Mouse (Mus musculus) heart, embryonic 14.5 days (tissue): ENCODE measurements around the gene Gm8882. TPM values are rescaled to one million over a fixed set of nuclear protein-coding genes. Genes with fewer than 3 reads are reported as not detected.
"Not testable (repeated sequence)": the region's sequence is repeated elsewhere in the genome, so short reads cannot be mapped to it uniquely, and the experiment has no call there.

ENCODE experiments used
- ATAC-seq: fragments of 200-750 bp; cut with Nextera tagmentation; 2 replicates; pipeline ENCODE4 v1.8.0; 2017; ENCODE audit warnings: low read depth, moderate TSS enrichment; ENCODE audit not compliant: insufficient number of reproducible peaks, insufficient read depth, low FRiP score
- H3K27ac ChIP-seq, 2 experiments: fragments of 200-500 bp in 1 of 2; fragments of 300-500 bp in 1 of 2; sonication (generic) in 1 of 2; replicated peaks in 1 of 2; 2 replicates each; pipeline ENCODE4 v1.5.1; 2012 to 2014; ENCODE audit warnings: low read depth in 2 of 2, low read length in 2 of 2, control low read depth in 1 of 2, mild to moderate bottlenecking in 1 of 2, mixed read lengths in 1 of 2; ENCODE audit not compliant: control insufficient read depth in 1 of 2, insufficient read depth in 1 of 2
- H3K27me3 ChIP-seq: fragments of 300-500 bp; sonication (generic); 2 replicates; pipeline ENCODE4 v1.6.1; 2014; ENCODE audit warnings: mild to moderate bottlenecking, low read length, control low read depth; ENCODE audit not compliant: control insufficient read depth, insufficient read depth
- H3K36me3 ChIP-seq: fragments of 300-500 bp; sonication (generic); 2 replicates; pipeline ENCODE4 v1.6.1; 2014; ENCODE audit warnings: mild to moderate bottlenecking, control low read depth, low read length, mixed read lengths; ENCODE audit not compliant: control insufficient read depth, insufficient read depth
- H3K4me1 ChIP-seq, 2 experiments: fragments of 200-500 bp in 1 of 2; fragments of 300-500 bp in 1 of 2; sonication (generic) in 1 of 2; 2 replicates each; pipeline ENCODE4 v1.6.1; 2012 to 2014; ENCODE audit warnings: low read length in 2 of 2, control low read depth in 1 of 2, mixed read lengths in 1 of 2; ENCODE audit not compliant: control insufficient read depth in 2 of 2, insufficient read depth in 2 of 2
- H3K4me2 ChIP-seq: fragments of 300-500 bp; sonication (generic); 2 replicates; pipeline ENCODE4 v1.6.1; 2014; ENCODE audit warnings: mild to moderate bottlenecking, low read length
- H3K4me3 ChIP-seq, 2 experiments: fragments of 200-500 bp in 1 of 2; fragments of 300-500 bp in 1 of 2; sonication (generic) in 1 of 2; 2 replicates each; pipeline ENCODE4 v1.5.1; 2012 to 2014; ENCODE audit warnings: low read length in 2 of 2, mild to moderate bottlenecking in 2 of 2, control low read depth in 1 of 2, low read depth in 1 of 2, moderate library complexity in 1 of 2; ENCODE audit not compliant: control insufficient read depth in 1 of 2, insufficient read depth in 1 of 2
- H3K9ac ChIP-seq: fragments of 300-500 bp; sonication (generic); 2 replicates; pipeline ENCODE4 v1.6.1; 2014; ENCODE audit warnings: mild to moderate bottlenecking, low read length
- H3K9me3 ChIP-seq: fragments of 300-500 bp; sonication (generic); 2 replicates; pipeline ENCODE4 v1.6.1; 2016; ENCODE audit warnings: low read length, control low read depth; ENCODE audit not compliant: control insufficient read depth
- WGBS: fragments of 180-500 bp; shearing (Covaris S2); extraction: QIAGEN DNeasy Blood & Tissue Kit; methylation state at CpG from one replicate; pipeline ENCODE4 v1.1.7; 2014; 5-methylcytosine and 5-hydroxymethylcytosine counted together
- polyA plus RNA-seq: library from polyadenylated mRNA; unstranded; fragments of >200 nt; fragmentation: Nextera tagmentation; extraction: Ambion mirVana; gene quantifications from 2 replicates; pipeline ENCODE4 v1.2.1, GENCODE M21; 2014

Gm8882 gene
- not detected in 2 replicates for polyA plus RNA-seq

DNA sequence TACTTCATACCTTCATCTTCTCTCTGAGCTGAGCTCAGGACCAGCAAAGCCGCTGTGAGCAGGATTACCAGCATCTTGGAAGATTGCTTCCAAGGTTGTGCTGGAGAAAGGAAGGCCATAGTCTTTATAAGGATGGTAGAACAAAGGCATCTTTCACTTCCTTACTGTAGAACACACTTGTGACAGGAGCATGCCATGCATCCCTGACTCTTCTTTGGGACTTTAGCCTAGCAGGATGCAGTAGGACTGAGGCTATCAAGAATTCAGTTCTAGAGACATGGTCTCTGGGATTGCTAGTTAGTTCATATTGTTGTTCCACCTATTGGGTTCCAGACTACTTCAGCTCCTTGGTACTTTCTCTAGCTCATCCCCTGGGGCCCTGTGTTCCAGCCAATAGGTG, at the start of gene Gm8882:
Gm8882 (minus strand) TSS at position 101 of the 400 bp plus-strand sequence.
- not testable (repeated sequence) for H3K36me3 ChIP-seq, H3K4me2 ChIP-seq, H3K9me3 ChIP-seq, H3K9ac ChIP-seq, H3K27me3 ChIP-seq, H3K4me1 ChIP-seq, H3K27ac ChIP-seq, H3K4me3 ChIP-seq, ATAC-seq
- 67% methylated on average over 1 of the region's 1 CpGs for WGBS

DNA sequence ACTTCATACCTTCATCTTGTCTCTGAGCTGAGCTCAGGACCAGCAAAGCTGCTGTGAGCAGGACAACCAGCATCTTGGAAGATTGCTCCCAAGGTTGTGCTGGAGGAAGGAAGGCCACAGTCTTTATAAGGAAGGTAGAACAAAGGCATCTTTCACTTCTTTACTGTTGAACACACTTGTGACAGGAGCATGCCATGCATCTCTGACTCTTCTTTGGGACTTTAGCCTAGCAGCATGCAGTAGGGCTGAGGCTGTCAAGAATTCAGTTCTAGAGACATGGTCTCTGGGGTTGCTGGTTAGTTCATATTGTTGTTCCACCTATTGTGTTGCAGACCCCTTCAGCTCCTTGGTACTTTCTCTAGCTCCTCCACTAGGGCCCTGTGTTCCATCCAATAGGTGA, 49.3 kb downstream of the Gm8882 start, which contains the start of gene Prpmp5:
Prpmp5 (minus strand) TSS at position 101 of the 400 bp plus-strand sequence.
- not testable (repeated sequence) for ATAC-seq, H3K4me2 ChIP-seq, H3K9me3 ChIP-seq, H3K36me3 ChIP-seq, H3K4me1 ChIP-seq, H3K9ac ChIP-seq, H3K27me3 ChIP-seq, H3K4me3 ChIP-seq, H3K27ac ChIP-seq

Other genes with a start within 250 kb of the Gm8882 start
- gene Prb1, start 153.6 kb downstream of the Gm8882 start, polyA plus RNA-seq = not detected in 2 replicates
- gene Prpmp5, start 49.4 kb downstream of the Gm8882 start, polyA plus RNA-seq = not detected in 2 replicates
- not detected in 2 replicates for gene Prh1, start 205.7 kb upstream of the Gm8882 start, polyA plus RNA-seq
- not detected in 2 replicates for gene Prp2, start 231.8 kb upstream of the Gm8882 start, polyA plus RNA-seq